Mouse (Mus musculus) skeletal muscle tissue, adult 2 months (tissue): ENCODE results near the gene Cct2.
A peak's percentile ranks its signal among the peaks of the same experiment; 100 is the strongest.

Source experiments
- DNase-seq: peaks from one replicate; pipeline ENCODE4 v3.0.0-alpha.2; 2012; ENCODE audit warnings: low read depth, low spot score

Cct2 gene

GRCm38 (mm10) chr10:117063254-117064021, at the start of gene Cct2:
TSS of gene Cct2 (minus strand) at chr10:117063814.
- peak; percentile 91 for DNase-seq

GRCm38 (mm10) chr10:117112545-117112944, 48.9 kb upstream of the Cct2 start:
- DNase-seq, result no peak

GRCm38 (mm10) chr10:117111455-117111854, 47.8 kb upstream of the Cct2 start:
- peak; percentile 20 for DNase-seq

GRCm38 (mm10) chr10:117110271-117110670, 46.7 kb upstream of the Cct2 start:
- no peak for DNase-seq

DNA sequence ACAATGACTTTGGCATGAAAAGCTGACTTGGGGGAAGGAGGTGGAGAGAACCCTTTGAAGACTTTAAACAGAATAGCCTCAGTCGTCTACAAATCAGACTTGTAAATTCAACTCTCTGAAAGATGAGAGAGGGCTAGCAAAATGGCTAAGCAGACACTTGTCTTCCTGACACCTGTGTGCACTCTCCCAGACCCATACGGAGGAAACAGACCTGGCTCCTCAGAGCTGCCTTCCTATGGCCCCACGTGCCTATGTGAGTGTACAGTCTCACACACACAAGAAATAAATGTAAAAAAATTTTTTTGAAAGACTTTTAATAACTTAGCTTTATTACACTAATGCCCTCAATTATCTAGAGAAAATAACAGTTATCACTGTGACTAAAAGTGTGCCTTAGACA, 43.1 kb upstream of the Cct2 start:
- DNase-seq, result no peak

- DNase-seq, result no peak
These were observed 42.6 kb upstream of the Cct2 start for GRCm38 (mm10) chr10:117106244-117106643.

DNA sequence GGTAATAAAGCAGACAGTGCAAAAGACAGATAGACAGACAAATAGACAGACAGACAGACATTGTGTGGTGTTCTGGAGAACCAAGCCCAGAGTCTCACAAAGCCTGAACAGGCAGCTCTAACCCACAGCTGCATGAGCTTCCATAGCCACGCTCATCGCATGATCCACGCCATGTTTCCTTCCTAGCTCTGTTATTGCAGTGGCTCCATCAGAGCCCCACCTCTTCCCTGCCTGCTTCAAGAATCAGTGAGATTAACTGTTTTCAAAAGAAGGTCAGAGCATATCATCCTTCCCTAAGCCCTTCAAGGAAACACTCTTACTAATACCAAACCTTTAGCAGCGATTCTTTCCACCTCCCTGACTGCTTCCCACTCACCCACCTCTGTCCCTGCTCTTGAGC, 41.4 kb upstream of the Cct2 start:
- DNase-seq, result no peak

GRCm38 (mm10) chr10:117103854-117104598, 40.4 kb upstream of the Cct2 start:
- no peak for DNase-seq

GRCm38 (mm10) chr10:117100175-117100574, 36.6 kb upstream of the Cct2 start:
- no peak for DNase-seq

DNA sequence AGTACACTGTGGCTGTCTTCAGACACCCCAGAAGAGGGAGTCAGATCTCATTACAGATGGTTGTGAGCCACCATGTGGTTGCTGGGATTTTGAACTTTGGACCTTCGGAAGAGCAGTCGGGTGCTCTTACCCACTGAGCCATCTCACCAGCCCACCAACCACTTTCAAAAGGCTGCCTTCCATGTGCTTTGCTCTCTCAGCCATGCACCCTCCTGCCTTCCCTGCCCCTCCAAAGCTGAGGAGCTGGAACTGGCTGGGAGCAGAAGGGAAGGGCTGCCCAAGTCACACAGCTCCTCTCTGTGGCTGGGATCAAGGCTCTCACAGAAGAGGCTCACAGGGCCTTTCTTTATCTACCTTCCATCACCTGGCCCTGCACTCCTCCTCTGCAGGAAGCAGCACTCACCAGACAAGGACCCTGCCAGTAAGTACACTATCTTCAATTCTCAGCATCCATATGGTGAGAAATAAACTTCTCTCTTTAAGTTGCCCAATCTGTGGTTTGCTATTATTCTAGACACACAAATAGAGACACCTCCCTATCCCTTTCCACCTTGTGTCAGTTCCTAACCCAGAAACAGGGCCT, 33.6 kb upstream of the Cct2 start:
- DNase-seq, result no peak

DNA sequence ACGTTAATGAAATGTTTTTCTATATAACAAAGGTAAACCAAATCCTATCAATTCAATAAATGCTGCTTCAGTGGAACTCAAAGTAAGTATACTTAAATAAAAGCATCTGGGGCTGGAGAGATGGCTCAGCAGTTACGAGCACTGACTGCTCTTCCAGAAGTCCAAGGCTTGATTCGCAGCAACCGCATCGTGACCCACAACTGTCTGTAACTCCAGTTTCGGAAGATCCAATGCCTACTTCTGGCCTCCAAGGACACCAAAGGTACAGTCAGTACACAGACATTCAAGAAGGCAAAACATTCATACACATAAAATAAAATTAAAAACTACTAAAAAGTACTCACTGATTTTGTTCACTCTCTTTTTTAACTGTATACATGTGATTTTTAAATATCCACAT, 32.5 kb upstream of the Cct2 start:
- DNase-seq, result no peak

- DNase-seq, result peak; percentile 52
These were observed 31.1 kb upstream of the Cct2 start for GRCm38 (mm10) chr10:117094504-117095329.

- DNase-seq, result no peak
These were observed 26.0 kb upstream of the Cct2 start for GRCm38 (mm10) chr10:117089628-117090027.

GRCm38 (mm10) chr10:117081914-117082359, 18.3 kb upstream of the Cct2 start:
- no peak for DNase-seq

DNA sequence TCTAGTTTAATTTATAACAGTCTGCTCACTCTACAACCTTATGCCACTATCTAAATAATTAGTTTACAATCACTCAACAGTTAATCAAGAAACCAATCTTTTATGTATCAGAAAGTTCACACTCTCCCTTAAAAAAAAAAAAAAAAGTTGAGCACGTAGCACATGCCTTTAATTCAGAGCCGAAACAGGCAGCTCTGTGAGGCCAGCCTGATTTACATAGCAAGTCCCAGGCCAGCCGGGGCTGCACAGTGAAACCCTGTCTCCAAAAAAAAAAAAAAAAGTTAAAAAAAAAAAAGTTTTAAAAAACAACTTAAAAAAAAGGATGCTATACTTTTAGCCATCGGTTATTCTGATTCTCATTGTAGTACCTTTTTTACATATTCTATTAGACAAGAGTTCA, 17.7 kb upstream of the Cct2 start:
- DNase-seq, result no peak

DNA sequence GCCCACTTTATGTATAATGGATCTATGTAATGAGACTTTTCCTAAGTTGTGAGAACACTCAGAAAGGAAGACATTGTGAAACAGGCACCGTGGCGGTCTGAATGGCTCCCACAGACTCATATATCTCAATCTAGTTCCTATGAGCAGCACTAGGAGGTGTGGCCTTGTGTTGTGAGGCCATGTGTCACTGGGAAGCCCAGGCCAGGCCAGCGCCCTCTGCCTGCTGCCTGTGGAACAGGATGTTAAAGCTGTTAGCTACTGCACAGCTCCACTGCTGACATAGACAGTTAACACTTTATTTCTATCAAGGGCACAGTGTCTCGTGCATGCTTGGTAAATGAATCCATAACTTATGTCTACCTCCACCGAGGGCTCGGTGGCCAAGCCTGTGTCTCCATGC, 14.7 kb upstream of the Cct2 start:
- DNase-seq, result no peak

GRCm38 (mm10) chr10:117073176-117073575, 9.6 kb upstream of the Cct2 start:
- DNase-seq, result no peak

GRCm38 (mm10) chr10:117072191-117072888, 8.7 kb upstream of the Cct2 start:
- no peak for DNase-seq

DNA sequence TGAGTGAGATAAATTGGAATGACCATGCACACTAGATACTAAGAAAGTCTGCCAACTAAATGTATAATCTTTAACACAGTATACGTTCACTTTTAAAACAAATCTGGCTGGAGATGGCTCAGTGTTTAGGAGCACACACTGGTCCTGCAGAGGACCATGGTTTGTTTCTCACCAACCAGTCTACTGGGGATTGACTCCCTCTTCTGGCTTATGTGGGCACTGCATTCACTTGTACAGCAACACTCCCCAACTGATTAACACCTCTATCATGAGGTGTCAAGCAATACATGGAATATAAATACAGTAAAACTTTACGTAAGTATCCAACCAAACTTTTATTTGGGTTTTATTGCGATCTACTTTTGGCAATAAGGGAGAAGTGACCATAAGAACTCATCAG, 5.5 kb upstream of the Cct2 start:
- DNase-seq, result no peak

DNA sequence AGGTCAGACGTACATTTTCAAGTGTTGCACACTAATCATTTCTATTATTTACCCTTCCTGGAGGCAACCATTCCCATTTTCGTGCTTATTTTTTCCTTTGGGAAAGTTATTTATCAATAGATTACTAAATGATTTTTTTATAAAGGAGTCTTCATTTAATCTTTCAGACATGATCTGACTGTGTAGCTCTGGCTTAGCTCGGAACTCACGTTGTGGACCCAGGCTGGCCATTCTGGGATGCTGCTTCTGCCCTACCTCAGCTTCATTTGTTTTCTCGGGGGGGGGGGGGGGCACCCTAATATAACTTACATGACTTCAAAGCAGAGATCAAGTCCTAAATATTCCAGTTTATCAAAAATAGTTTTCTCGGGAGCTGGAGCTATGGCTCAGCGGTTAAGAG, 462 bp upstream of the Cct2 start:
- DNase-seq, result no peak

GRCm38 (mm10) chr10:117062894-117063253, 740 bp downstream of the Cct2 start:
- no peak for DNase-seq
